Mouse (Mus musculus) heart, embryonic 14.5 days (tissue): ENCODE data around the gene Gng2. TPM values are rescaled to one million over a fixed set of nuclear protein-coding genes. Genes with fewer than 3 reads are reported as not detected.

ENCODE experiments used
- ATAC-seq: fragments of 200-750 bp; cut with Nextera tagmentation; 2 replicates; pipeline ENCODE4 v1.8.0; 2017; ENCODE audit warnings: low read depth, moderate TSS enrichment; ENCODE audit not compliant: insufficient number of reproducible peaks, insufficient read depth, low FRiP score
- H3K27ac ChIP-seq, 2 experiments: fragments of 200-500 bp in 1 of 2; fragments of 300-500 bp in 1 of 2; sonication (generic) in 1 of 2; replicated peaks in 1 of 2; 2 replicates each; pipeline ENCODE4 v1.5.1; 2012 to 2014; ENCODE audit warnings: low read depth in 2 of 2, low read length in 2 of 2, control low read depth in 1 of 2, mild to moderate bottlenecking in 1 of 2, mixed read lengths in 1 of 2; ENCODE audit not compliant: control insufficient read depth in 1 of 2, insufficient read depth in 1 of 2
- H3K27me3 ChIP-seq: fragments of 300-500 bp; sonication (generic); 2 replicates; pipeline ENCODE4 v1.6.1; 2014; ENCODE audit warnings: mild to moderate bottlenecking, low read length, control low read depth; ENCODE audit not compliant: control insufficient read depth, insufficient read depth
- H3K36me3 ChIP-seq: fragments of 300-500 bp; sonication (generic); 2 replicates; pipeline ENCODE4 v1.6.1; 2014; ENCODE audit warnings: mild to moderate bottlenecking, control low read depth, low read length, mixed read lengths; ENCODE audit not compliant: control insufficient read depth, insufficient read depth
- H3K4me1 ChIP-seq, 2 experiments: fragments of 200-500 bp in 1 of 2; fragments of 300-500 bp in 1 of 2; sonication (generic) in 1 of 2; 2 replicates each; pipeline ENCODE4 v1.6.1; 2012 to 2014; ENCODE audit warnings: low read length in 2 of 2, control low read depth in 1 of 2, mixed read lengths in 1 of 2; ENCODE audit not compliant: control insufficient read depth in 2 of 2, insufficient read depth in 2 of 2
- H3K4me2 ChIP-seq: fragments of 300-500 bp; sonication (generic); 2 replicates; pipeline ENCODE4 v1.6.1; 2014; ENCODE audit warnings: mild to moderate bottlenecking, low read length
- H3K4me3 ChIP-seq, 2 experiments: fragments of 200-500 bp in 1 of 2; fragments of 300-500 bp in 1 of 2; sonication (generic) in 1 of 2; 2 replicates each; pipeline ENCODE4 v1.5.1; 2012 to 2014; ENCODE audit warnings: low read length in 2 of 2, mild to moderate bottlenecking in 2 of 2, control low read depth in 1 of 2, low read depth in 1 of 2, moderate library complexity in 1 of 2; ENCODE audit not compliant: control insufficient read depth in 1 of 2, insufficient read depth in 1 of 2
- H3K9ac ChIP-seq: fragments of 300-500 bp; sonication (generic); 2 replicates; pipeline ENCODE4 v1.6.1; 2014; ENCODE audit warnings: mild to moderate bottlenecking, low read length
- H3K9me3 ChIP-seq: fragments of 300-500 bp; sonication (generic); 2 replicates; pipeline ENCODE4 v1.6.1; 2016; ENCODE audit warnings: low read length, control low read depth; ENCODE audit not compliant: control insufficient read depth
- WGBS: fragments of 180-500 bp; shearing (Covaris S2); extraction: QIAGEN DNeasy Blood & Tissue Kit; methylation state at CpG from one replicate; pipeline ENCODE4 v1.1.7; 2014; 5-methylcytosine and 5-hydroxymethylcytosine counted together
- polyA plus RNA-seq: library from polyadenylated mRNA; unstranded; fragments of >200 nt; fragmentation: Nextera tagmentation; extraction: Ambion mirVana; gene quantifications from 2 replicates; pipeline ENCODE4 v1.2.1, GENCODE M21; 2014

The Gng2 gene
- polyA plus RNA-seq, 1 experiment from 2014 or later: 59.3 TPM

- Histone ChIP-seq H3K9me3 (no peaks in the 10 kb centered on the region), H3K27me3 (no peaks in the 10 kb centered on the region), H3K4me1 (peaks cover 4 to 14% of the 10 kb centered on the region in 2 experiments), H3K9ac (no peak overlapping the region), H3K36me3 (no peaks in the 10 kb centered on the region), H3K4me2 (no peak overlapping the region), H3K27ac (no peak overlapping the region), H3K4me3 (no peak overlapping the region)
- no peak for ATAC-seq
- 58% methylated on average over 8 of the region's 8 CpGs for WGBS
Measured at GRCm38 (mm10) chr14:19967482-19967881, 9.9 kb downstream of the Gng2 start.

DNA sequence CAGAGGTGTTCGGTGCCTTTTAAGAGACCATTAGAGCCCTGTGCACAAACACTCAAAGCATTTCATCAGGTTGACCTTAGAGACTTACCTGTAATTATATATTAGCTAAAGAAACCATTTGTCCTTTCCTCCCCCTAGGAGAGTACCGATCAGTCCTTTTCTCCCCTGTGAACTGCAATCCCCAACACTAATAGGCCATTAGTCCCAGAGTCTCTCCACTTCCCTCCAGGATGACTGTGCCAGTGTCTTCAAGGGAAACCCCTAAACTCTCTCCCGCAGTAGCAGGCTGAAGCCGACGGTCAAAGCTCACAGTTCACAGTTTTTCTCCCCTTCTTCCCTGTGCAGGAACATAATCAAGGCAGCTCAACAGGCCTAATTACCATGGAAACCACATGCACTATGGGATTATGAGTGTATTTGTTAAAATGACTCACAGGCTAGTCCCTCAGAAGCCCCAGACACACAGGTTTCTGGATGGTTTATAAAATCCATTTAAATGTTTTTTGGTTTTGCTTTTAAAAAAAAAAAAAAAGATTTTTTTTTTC lies 13.4 kb downstream of the Gng2 start:
- WGBS: 78% methylated on average over 5 of the region's 5 CpGs
- Histone ChIP-seq H3K4me2 (no peak overlapping the region), H3K4me1 (peaks cover 0 to 3% of the 10 kb centered on the region in 2 experiments; a peak in 1 of 4 replicates), H3K4me3 (no peak overlapping the region), H3K9me3 (no peaks in the 10 kb centered on the region), H3K27me3 (no peaks in the 10 kb centered on the region), H3K9ac (no peak overlapping the region), H3K27ac (no peak overlapping the region), H3K36me3 (no peaks in the 10 kb centered on the region)
- ATAC-seq: no peak

GRCm38 (mm10) chr14:19961924-19962915 lies 15.2 kb downstream of the Gng2 start:
- H3K4me3 ChIP-seq: no peak overlapping the region
- no peaks in the 10 kb centered on the region for H3K9me3 ChIP-seq
- no peak overlapping the region for H3K4me2 ChIP-seq
- 76% methylated on average over 15 of the region's 15 CpGs for WGBS
- no peaks in the 10 kb centered on the region for H3K27me3 ChIP-seq
- no peak overlapping the region for H3K9ac ChIP-seq
- H3K36me3 ChIP-seq: no peaks in the 10 kb centered on the region
- H3K4me1 ChIP-seq: 0 out of 4 replicates have a peak, but pooled peaks cover 0 to 2% of the 10 kb centered on the region in 2 experiments
- no peak overlapping the region for H3K27ac ChIP-seq
- no peak for ATAC-seq

DNA sequence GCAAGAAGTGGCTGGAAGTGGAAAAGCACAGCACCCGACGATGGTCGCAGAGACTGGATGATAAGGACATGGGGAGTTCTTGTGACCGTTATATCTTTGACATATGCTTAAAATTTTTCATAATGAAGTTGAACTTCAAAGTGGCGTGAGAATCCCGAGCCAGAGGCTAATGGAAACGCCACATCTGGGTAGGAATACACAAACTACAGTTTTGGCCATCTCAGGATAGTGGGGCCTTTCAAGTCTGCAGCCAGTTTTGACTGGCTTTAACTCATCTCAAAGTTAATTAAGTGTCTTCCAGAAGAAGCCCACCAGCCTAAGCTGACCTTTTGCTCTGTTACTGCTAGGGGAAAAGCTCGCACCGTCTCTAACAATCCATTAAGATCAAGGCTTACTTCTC lies 17.6 kb downstream of the Gng2 start:
- H3K36me3 ChIP-seq: no peaks in the 10 kb centered on the region
- no peaks in the 10 kb centered on the region for H3K9me3 ChIP-seq
- H3K4me2 ChIP-seq: no peak overlapping the region
- no peak for ATAC-seq
- no peak overlapping the region for H3K27ac ChIP-seq
- 59% methylated on average over 9 of the region's 9 CpGs for WGBS
- H3K27me3 ChIP-seq: no peaks in the 10 kb centered on the region
- no peak overlapping the region for H3K9ac ChIP-seq
- 0 out of 4 replicates have a peak, but pooled peaks cover 0 to 2% of the 10 kb centered on the region in 2 experiments for H3K4me1 ChIP-seq
- H3K4me3 ChIP-seq: no peak overlapping the region

DNA sequence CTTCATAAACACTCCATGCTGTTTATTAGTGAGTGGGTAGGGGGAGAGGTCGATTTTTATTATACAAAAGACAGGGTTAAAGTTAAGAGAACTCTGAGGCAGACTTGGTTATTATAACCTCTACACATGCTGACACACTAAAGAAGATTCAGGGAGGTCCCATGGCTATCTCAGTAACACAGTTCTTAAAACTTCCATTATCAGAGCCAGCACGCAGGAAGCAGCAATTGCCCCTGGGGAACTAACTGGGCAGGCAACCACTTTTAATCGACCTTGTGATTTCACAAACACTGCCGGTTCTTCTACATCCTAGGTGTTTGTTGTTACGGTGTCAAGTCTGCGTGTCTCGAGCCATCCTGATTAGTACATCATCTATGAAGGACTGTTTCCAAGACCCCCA lies 22.4 kb downstream of the Gng2 start:
- Histone ChIP-seq H3K4me1 (peaks cover 2 to 4% of the 10 kb centered on the region in 2 experiments; a peak in 3 of 4 replicates), H3K9me3 (no peaks in the 10 kb centered on the region), H3K36me3 (no peaks in the 10 kb centered on the region), H3K27me3 (no peaks in the 10 kb centered on the region), H3K9ac (no peak overlapping the region), H3K4me3 (no peak overlapping the region), H3K4me2 (no peak overlapping the region), H3K27ac (no peak overlapping the region)
- ATAC-seq: no peak
- WGBS: 78% methylated on average over 7 of the region's 7 CpGs

DNA sequence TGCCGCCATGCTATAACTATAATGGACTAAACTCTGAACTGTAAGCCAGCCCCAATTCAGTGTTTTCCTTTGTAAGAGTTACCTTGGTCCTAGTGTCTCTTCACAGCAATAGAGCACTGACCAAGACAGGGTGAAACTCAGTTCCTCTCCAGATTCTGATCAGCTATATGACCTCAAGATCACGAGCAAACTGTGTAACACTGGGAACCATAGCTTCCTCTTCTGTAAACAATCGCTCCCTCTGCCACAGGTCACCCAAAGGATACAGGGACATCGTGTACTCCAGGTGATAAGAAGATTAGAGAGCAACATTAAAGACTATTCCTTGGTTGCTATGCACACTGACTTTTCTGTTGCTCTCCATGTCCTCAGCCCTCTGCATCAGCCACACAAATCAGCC lies 26.6 kb downstream of the Gng2 start:
- Histone ChIP-seq H3K27me3 (no peaks in the 10 kb centered on the region), H3K4me2 (no peak overlapping the region), H3K9ac (no peak overlapping the region), H3K36me3 (no peaks in the 10 kb centered on the region), H3K4me3 (no peak overlapping the region), H3K27ac (no peak overlapping the region), H3K4me1 (peaks cover 2 to 11% of the 10 kb centered on the region in 2 experiments; a peak in 3 of 4 replicates), H3K9me3 (no peaks in the 10 kb centered on the region)
- WGBS: 74% methylated on average over 4 of the region's 4 CpGs
- ATAC-seq: no peak

DNA sequence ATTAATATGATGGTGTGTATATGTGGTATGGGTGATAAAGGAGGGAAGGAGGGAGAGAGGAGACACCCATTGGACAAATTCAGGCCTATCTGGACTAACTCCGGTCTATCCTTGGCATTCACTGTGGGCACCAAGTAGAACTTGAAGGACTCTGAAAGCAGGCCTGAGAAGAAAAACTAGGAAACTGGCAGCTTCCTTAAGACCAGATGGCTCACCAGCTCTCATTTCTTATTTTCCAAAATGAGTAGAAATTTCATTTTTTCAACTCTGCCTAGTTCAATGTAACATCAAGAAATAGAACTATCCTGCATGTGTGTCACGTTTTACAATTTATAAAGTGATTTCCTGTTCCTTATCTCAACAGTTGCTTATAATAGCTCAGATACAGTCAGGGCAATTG lies 28.0 kb downstream of the Gng2 start:
- Histone ChIP-seq H3K4me3 (no peak overlapping the region), H3K27ac (no peak overlapping the region), H3K36me3 (no peaks in the 10 kb centered on the region), H3K9me3 (no peaks in the 10 kb centered on the region), H3K4me2 (no peak overlapping the region), H3K9ac (no peak overlapping the region), H3K4me1 (peaks cover 2 to 20% of the 10 kb centered on the region in 2 experiments; a peak in 3 of 4 replicates), H3K27me3 (no peaks in the 10 kb centered on the region)
- ATAC-seq: no peak
- WGBS: 68% methylated on average over 2 of the region's 2 CpGs
